Mouse (Mus musculus): ENCODE results near the gene Gm4201.
"Not testable (repeated sequence)": the region's sequence is repeated elsewhere in the genome, so short reads cannot be mapped to it uniquely, and the experiment has no call there.

Gm4201 gene

DNA sequence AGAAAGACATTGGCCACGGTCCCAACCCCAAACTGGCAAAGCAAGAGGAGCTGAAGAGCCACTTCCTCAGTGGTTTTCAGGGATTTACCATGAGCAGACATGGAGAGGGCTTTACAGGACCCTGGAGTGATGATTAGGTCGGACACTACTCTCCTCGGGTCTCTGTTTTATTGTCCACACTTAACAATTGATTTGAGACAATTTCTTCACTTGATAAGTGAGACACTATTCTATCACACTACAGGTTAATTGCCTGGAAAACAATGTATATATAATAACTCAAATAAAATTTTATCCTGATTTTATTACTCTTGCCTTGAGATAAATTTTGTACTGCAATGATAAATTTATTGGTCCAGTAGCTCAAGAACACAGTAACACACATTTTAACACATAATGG is at the start of gene Gm4201:
TSS of gene Gm4201 (minus strand) at position 101 of the 400 bp plus-strand sequence.
- not testable (repeated sequence) for DNase-seq (ENCODE audit: low read depth, low spot score)

DNA sequence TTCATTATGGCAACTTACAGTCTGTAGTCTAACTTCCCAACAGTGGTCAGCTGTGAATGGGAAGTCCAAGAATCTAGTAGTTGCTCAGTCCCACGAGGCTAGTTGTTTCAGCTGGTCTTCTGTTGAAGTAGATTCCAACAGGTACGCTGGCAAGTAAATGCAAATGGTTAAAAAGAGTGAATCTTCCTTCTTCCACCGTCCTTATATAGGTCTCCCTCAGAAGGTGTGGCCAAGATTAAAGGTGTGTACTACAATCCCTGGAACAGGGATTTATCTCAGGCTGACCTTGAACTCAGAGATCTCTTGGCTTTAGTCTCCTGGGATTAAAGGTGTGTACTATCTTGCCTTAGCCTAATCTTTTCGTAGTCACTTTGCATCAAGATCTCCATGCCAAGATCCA is 22.9 kb upstream of the Gm4201 start, which contains the start of gene Gm4565:
TSS of gene Gm4565 (minus strand) at position 101 of the 400 bp plus-strand sequence.
- DNase-seq (ENCODE audit: low read depth, low spot score): not testable (repeated sequence)

DNA sequence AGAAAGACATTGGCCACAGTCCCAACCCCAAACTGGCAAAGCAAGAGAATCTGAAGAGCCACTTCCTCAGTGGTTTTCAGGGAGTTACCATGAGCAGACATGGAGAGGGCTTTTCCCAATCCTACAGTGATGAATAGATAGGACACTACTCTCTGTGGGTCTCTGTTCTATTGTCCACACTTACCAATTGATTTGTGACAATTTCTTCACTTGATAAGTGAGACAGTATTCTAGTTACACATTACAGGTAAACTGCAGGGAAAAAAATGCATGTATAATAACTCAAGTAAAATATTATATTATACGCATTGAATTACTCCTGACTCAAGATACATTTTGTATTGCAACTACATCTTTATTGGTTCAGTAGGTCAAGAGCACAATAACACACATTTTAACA is 30.4 kb downstream of the Gm4201 start, which contains the start of gene Gm8677:
TSS of gene Gm8677 (minus strand) at position 101 of the 400 bp plus-strand sequence.
- not testable (repeated sequence) for DNase-seq (ENCODE audit: low read depth, low spot score)

DNA sequence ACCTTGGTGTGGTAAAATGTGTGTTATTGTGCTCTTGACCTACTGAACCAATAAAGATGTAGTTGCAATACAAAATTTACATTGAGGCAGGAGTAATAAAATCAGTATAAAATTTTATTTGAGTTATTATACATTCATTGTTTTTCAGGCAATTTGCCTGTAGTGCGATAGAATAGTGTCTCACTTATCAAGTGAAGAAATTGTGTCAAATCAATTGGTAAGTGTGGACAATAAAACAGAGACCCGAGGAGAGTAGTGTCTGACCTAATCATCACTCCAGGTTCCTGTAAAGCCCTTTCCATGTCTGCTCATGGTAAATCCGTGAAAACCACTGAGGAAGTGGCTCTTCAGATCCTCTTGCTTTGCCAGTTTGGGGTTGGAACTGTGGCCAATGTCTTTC is 42.5 kb downstream of the Gm4201 start, which contains the start of gene Vmn1r152:
TSS of gene Vmn1r152 (plus strand) at position 301 of the 400 bp plus-strand sequence.
- DNase-seq (ENCODE audit: low read depth, low spot score): not testable (repeated sequence)
